Mouse (Mus musculus) macrophage (primary cell): ENCODE measurements around the gene Uqcc3. TPM values are rescaled to one million over a fixed set of nuclear protein-coding genes. Genes with fewer than 3 reads are reported as not detected.

Experiments
- polyA plus RNA-seq: library from polyadenylated mRNA; stranded (reverse); fragments of 250-400 nt; gene quantifications from 3 replicates; pipeline ENCODE4 v1.2.4, GENCODE M21; 2018; ENCODE audit warnings: inconsistent platforms

The Uqcc3 gene
- polyA plus RNA-seq, 1 experiment from 2014 or later, result 41.3 TPM

Other genes starting within 250 kb of the Uqcc3 start
- gene Chrm1, start 217.1 kb downstream of the Uqcc3 start, polyA plus RNA-seq, result not detected in 3 replicates
- 384 to 539 TPM (median 494 TPM) in 3 replicates for gene Slc3a2, start 157.6 kb downstream of the Uqcc3 start, polyA plus RNA-seq
- gene Wdr74, start 145.1 kb downstream of the Uqcc3 start, polyA plus RNA-seq, result 16.3 to 42.4 TPM (median 18.1 TPM) in 3 replicates
- not detected in 3 replicates for gene 1700092M07Rik, start 140.2 kb downstream of the Uqcc3 start, polyA plus RNA-seq
- 32.3 to 65.9 TPM (median 61.9 TPM) in 3 replicates for gene Stx5a, start 139.5 kb downstream of the Uqcc3 start, polyA plus RNA-seq
- 68.7 to 115 TPM (median 96.9 TPM) in 3 replicates for gene Nxf1, start 123.8 kb downstream of the Uqcc3 start, polyA plus RNA-seq
- 14.9 to 33.7 TPM (median 26.6 TPM) in 3 replicates for gene Tmem223, start 109.9 kb downstream of the Uqcc3 start, polyA plus RNA-seq
- gene Tmem179b, start 106.5 kb downstream of the Uqcc3 start, polyA plus RNA-seq, result 70.7 to 93.4 TPM (median 87.5 TPM) in 3 replicates
- 11.3 to 16.9 TPM (median 15.6 TPM) in 3 replicates for gene Taf6l, start 94.5 kb downstream of the Uqcc3 start, polyA plus RNA-seq
- gene Polr2g, start 82.3 kb downstream of the Uqcc3 start, polyA plus RNA-seq, result 87.6 to 127 TPM (median 98.0 TPM) in 3 replicates
- 1.5 to 2.4 TPM (median 2.0 TPM) in 3 replicates for gene Zbtb3, start 78.4 kb downstream of the Uqcc3 start, polyA plus RNA-seq
- gene Ttc9c, start 61.6 kb downstream of the Uqcc3 start, polyA plus RNA-seq, result 25.0 to 30.5 TPM (median 30.3 TPM) in 3 replicates
- 74.0 to 130 TPM (median 81.5 TPM) in 3 replicates for gene Hnrnpul2, start 60.9 kb downstream of the Uqcc3 start, polyA plus RNA-seq
- 44.3 TPM in 1 of 3 replicates, not detected in the others for gene AC129217.1, start 51.1 kb downstream of the Uqcc3 start, polyA plus RNA-seq
- gene Bscl2, start 43.5 kb downstream of the Uqcc3 start, polyA plus RNA-seq, result 72.1 to 121 TPM (median 102 TPM) in 3 replicates
- not detected in 3 replicates for gene Gng3, start 41.7 kb downstream of the Uqcc3 start, polyA plus RNA-seq
- gene Lrrn4cl, start 30.2 kb downstream of the Uqcc3 start, polyA plus RNA-seq, result 0.09 to 0.10 TPM in 2 of 3 replicates, not detected in the other
- 160 to 383 TPM (median 167 TPM) in 3 replicates for gene Ubxn1, start 9.4 kb downstream of the Uqcc3 start, polyA plus RNA-seq
- 1.5 to 3.7 TPM (median 2.5 TPM) in 3 replicates for gene Lbhd1, start 2.8 kb upstream of the Uqcc3 start, polyA plus RNA-seq
- not detected in 3 replicates for gene Gm49403, start 3.0 kb upstream of the Uqcc3 start, polyA plus RNA-seq
- 48.2 to 79.8 TPM (median 50.8 TPM) in 3 replicates for gene 1810009A15Rik, start 7.9 kb upstream of the Uqcc3 start, polyA plus RNA-seq
- not detected in 3 replicates for gene Gm49416, start 8.0 kb upstream of the Uqcc3 start, polyA plus RNA-seq
- gene Ints5, start 12.1 kb upstream of the Uqcc3 start, polyA plus RNA-seq, result 4.4 to 13.0 TPM (median 11.6 TPM) in 3 replicates
- gene Ganab, start 17.1 kb upstream of the Uqcc3 start, polyA plus RNA-seq, result 70.1 to 93.3 TPM (median 80.1 TPM) in 3 replicates
- 38.7 to 45.8 TPM (median 41.0 TPM) in 3 replicates for gene B3gat3, start 39.5 kb upstream of the Uqcc3 start, polyA plus RNA-seq
- gene Rom1, start 48.4 kb upstream of the Uqcc3 start, polyA plus RNA-seq, result 1.3 to 2.3 TPM (median 1.9 TPM) in 3 replicates
- 17.0 to 32.0 TPM (median 23.3 TPM) in 3 replicates for gene Eml3, start 48.6 kb upstream of the Uqcc3 start, polyA plus RNA-seq
- gene Mta2, start 61.0 kb upstream of the Uqcc3 start, polyA plus RNA-seq, result 63.1 to 68.2 TPM (median 63.7 TPM) in 3 replicates
- 11.5 to 14.4 TPM (median 13.4 TPM) in 3 replicates for gene Tut1, start 72.9 kb upstream of the Uqcc3 start, polyA plus RNA-seq
- gene Eef1g, start 86.1 kb upstream of the Uqcc3 start, polyA plus RNA-seq, result 224 to 506 TPM (median 366 TPM) in 3 replicates
- 97.5 to 169 TPM (median 125 TPM) in 3 replicates for gene Ahnak, start 108.4 kb upstream of the Uqcc3 start, polyA plus RNA-seq
- not detected in 3 replicates for gene Scgb1a1, start 207.0 kb upstream of the Uqcc3 start, polyA plus RNA-seq